Mouse (Mus musculus) embryonic fibroblast, embryonic 13.5 days (primary cell): ENCODE measurements around the gene Cacna1d. TPM values are rescaled to one million over a fixed set of nuclear protein-coding genes. Genes with fewer than 3 reads are reported as not detected.

Source experiments
- H3K27ac ChIP-seq: 2 replicates; pipeline ENCODE4 v1.5.1; 2012; ENCODE audit warnings: low read length, control low read depth, inconsistent platforms; ENCODE audit not compliant: insufficient read depth
- H3K4me1 ChIP-seq: 2 replicates; pipeline ENCODE4 v1.6.1; 2011; ENCODE audit warnings: low read length; ENCODE audit not compliant: control insufficient read depth, insufficient read depth
- H3K4me3 ChIP-seq: 2 replicates; pipeline ENCODE4 v1.5.1; 2011; ENCODE audit warnings: mild to moderate bottlenecking, control low read depth, low read length; ENCODE audit not compliant: insufficient read depth
- CTCF ChIP-seq: IDR thresholded peaks from 2 replicates; pipeline ENCODE4 v1.5.1; 2011; ENCODE audit warnings: mild to moderate bottlenecking, control low read depth, low read length, moderate library complexity, borderline replicate concordance; ENCODE audit not compliant: insufficient read depth
- POLR2A ChIP-seq: IDR thresholded peaks from 2 replicates; pipeline ENCODE4 v1.6.1; 2011; ENCODE audit warnings: low read depth, mild to moderate bottlenecking, control low read depth, low read length, moderate library complexity
- polyA plus RNA-seq: library from polyadenylated mRNA; stranded (reverse); fragments of >200 nt; gene quantifications from 2 replicates; pipeline ENCODE4 v1.2.4, GENCODE M21; 2011; ENCODE audit warnings: low read depth; ENCODE audit not compliant: missing spikeins, insufficient read length

The Cacna1d gene
- polyA plus RNA-seq, 1 experiment = not detected

GRCm38 (mm10) chr14:30360004-30360403 lies 131.3 kb downstream of the Cacna1d start:
- no peaks in the 10 kb centered on the region for H3K4me1 ChIP-seq
- H3K4me3 ChIP-seq = no peak overlapping the region
- no peak overlapping the region for H3K27ac ChIP-seq
- no peak for TF ChIP-seq CTCF
- TF ChIP-seq POLR2A = no peak

GRCm38 (mm10) chr14:30358028-30358427 lies 133.2 kb downstream of the Cacna1d start:
- no peak overlapping the region for H3K4me3 ChIP-seq
- no peaks in the 10 kb centered on the region for H3K4me1 ChIP-seq
- TF ChIP-seq CTCF (no peak), POLR2A (no peak)
- no peak overlapping the region for H3K27ac ChIP-seq

DNA sequence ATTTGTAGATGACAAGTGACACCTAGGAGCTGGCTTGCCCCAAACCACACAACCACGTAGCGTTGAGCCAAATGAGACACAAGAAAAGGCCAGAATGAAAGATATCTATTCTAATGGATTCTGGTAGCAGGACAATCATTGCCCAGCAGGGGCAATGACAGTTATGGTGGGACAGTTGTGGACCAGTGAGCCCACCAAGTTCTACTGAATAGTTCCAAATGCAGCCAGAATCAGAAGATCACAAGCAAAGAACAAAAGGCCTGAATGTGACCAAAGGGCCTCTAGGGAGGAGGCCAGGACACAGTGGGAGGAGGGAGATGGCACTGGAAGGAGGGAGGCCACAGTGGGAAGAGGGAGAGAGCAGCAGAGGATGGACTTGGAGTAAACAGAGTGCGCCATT lies 134.8 kb downstream of the Cacna1d start:
- H3K4me3 ChIP-seq = no peak overlapping the region
- H3K27ac ChIP-seq = no peak overlapping the region
- H3K4me1 ChIP-seq = no peaks in the 10 kb centered on the region
- no peak for TF ChIP-seq CTCF
- no peak for TF ChIP-seq POLR2A

GRCm38 (mm10) chr14:30354761-30355160 lies 136.5 kb downstream of the Cacna1d start:
- no peak overlapping the region for H3K4me3 ChIP-seq
- H3K4me1 ChIP-seq = no peaks in the 10 kb centered on the region
- no peak overlapping the region for H3K27ac ChIP-seq
- no peak for TF ChIP-seq POLR2A
- no peak for TF ChIP-seq CTCF

- Histone ChIP-seq H3K27ac (no peak overlapping the region), H3K4me1 (no peaks in the 10 kb centered on the region), H3K4me3 (peak overlapping the region; percentile 20; the same call in 1 of the 2 replicates)
- TF ChIP-seq CTCF = no peak
- TF ChIP-seq POLR2A = no peak
Measured at GRCm38 (mm10) chr14:30354127-30354463, 137.2 kb downstream of the Cacna1d start.

- no peak for TF ChIP-seq CTCF
- no peak for TF ChIP-seq POLR2A
- Histone ChIP-seq H3K4me1 (no peaks in the 10 kb centered on the region), H3K27ac (no peak overlapping the region), H3K4me3 (peak overlapping the region; percentile 20; the same call in 1 of the 2 replicates)
Measured at GRCm38 (mm10) chr14:30353291-30354126, 137.7 kb downstream of the Cacna1d start.

DNA sequence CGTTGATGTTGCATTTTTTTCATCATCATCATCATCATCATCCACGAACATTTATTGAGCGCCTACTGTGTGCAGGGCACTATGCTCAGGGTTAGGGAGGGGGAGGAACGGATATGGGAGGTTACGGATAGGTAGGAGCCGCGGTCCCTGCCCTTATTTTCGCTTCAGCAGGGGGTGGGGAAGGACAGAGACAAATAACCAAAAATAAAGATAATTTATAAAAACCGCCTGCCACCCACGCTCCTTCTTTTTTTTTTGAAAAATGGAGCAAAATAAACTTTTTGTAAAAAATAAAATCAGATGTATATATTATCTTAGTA lies 138.3 kb downstream of the Cacna1d start:
- H3K27ac ChIP-seq = no peak overlapping the region
- H3K4me3 ChIP-seq = no peak overlapping the region
- TF ChIP-seq CTCF (no peak), POLR2A (no peak)
- no peaks in the 10 kb centered on the region for H3K4me1 ChIP-seq

GRCm38 (mm10) chr14:30352061-30352950 lies 138.9 kb downstream of the Cacna1d start:
- Histone ChIP-seq H3K27ac (no peak overlapping the region), H3K4me1 (no peaks in the 10 kb centered on the region), H3K4me3 (no peak overlapping the region)
- TF ChIP-seq CTCF (no peak), POLR2A (no peak)

GRCm38 (mm10) chr14:30350285-30350684 lies 141.0 kb downstream of the Cacna1d start:
- no peak for TF ChIP-seq CTCF
- no peak for TF ChIP-seq POLR2A
- Histone ChIP-seq H3K4me3 (no peak overlapping the region), H3K4me1 (no peaks in the 10 kb centered on the region), H3K27ac (no peak overlapping the region)
